Mouse (Mus musculus): ENCODE data around the gene D13Ertd608e.
A peak's percentile ranks its signal among the peaks of the same experiment; 100 is the strongest.
"Not testable (repeated sequence)": the region's sequence is repeated elsewhere in the genome, so short reads cannot be mapped to it uniquely, and the experiment has no call there.

The D13Ertd608e gene

DNA sequence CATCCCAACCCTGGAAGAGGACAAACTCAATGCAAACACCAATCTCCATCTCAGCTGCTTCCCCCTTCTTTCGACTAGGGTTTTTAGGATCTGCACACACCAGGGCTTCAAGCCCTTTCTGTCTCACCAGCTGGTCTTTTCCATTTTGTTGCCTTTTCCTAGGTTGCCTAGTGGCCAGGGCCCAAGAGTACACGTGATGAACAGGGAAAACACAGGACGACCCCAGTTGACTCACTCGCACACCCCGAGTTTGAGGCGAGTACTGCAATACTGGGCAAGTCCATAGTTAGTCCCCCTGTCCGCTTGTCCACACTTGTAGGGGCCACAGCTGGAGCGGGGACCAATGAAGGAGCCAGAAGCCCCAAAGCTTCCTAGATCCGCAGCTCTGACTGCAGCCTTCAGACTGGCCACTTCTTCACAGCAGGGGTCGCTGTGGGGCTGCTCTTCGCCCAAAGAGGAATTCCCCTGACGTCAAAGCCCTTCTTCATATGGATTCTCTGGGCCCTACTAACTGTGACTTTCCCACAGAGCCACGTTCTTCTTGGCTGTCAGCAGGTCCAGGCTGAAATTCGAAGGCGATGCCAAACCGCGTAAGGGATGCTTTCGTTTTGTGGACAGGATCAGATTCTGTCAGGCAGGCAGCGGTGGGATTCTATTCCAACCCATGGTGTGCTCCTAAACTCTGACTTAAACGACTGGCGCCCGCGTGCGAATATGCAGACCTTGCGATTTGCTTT lies at the start of gene D13Ertd608e:
Gene D13Ertd608e, plus strand, starts transcription at position 687 of the 737 bp plus-strand sequence.
- DNase-seq (ENCODE audit: low spot score in 2 of 2), result peak in 1 of 2 experiments; percentile 14

DNA sequence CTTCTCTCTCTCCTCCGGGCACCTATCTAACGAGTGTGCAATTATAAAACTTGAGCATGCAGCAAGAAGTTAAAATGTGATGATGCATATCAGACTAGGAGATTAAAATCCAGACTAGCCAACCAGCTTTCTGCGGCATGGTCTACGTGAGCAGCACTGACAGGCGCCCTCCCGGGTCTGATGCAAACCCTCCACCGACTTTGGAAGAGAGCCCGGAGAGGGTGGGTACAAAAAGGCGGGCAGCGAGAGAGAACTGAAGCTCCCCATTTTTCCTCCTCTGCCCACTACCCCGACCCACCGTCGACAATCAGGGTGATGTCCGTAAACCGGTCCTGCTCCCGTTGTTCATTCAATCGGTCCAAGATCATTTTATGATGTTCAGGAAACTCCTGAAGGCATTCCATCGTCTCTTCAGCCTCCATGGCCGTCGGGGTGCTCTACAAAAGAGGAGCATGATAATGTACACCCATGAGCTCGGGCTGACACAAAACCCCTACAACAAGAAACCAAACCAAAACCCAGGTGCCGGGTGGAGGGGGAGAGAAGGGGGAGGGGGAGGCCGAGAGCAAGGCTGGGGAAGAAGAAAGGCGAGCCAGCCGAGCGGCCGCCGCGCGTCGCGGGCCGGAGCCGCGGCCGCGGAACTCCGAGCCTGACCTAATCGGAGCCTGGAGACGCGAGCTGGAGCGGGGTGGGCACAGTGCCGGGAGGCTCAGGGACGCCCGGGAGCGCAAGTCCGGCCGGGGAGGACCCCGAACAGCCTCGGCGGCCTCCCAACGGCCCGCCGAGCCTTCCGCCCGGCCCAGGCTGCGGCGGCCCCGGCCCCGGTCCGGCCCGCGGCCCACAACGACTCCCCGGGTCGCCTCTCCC lies 45.7 kb upstream of the D13Ertd608e start:
- peak in 1 of 2 experiments; percentile 56 for DNase-seq (ENCODE audit: low spot score in 2 of 2)

DNA sequence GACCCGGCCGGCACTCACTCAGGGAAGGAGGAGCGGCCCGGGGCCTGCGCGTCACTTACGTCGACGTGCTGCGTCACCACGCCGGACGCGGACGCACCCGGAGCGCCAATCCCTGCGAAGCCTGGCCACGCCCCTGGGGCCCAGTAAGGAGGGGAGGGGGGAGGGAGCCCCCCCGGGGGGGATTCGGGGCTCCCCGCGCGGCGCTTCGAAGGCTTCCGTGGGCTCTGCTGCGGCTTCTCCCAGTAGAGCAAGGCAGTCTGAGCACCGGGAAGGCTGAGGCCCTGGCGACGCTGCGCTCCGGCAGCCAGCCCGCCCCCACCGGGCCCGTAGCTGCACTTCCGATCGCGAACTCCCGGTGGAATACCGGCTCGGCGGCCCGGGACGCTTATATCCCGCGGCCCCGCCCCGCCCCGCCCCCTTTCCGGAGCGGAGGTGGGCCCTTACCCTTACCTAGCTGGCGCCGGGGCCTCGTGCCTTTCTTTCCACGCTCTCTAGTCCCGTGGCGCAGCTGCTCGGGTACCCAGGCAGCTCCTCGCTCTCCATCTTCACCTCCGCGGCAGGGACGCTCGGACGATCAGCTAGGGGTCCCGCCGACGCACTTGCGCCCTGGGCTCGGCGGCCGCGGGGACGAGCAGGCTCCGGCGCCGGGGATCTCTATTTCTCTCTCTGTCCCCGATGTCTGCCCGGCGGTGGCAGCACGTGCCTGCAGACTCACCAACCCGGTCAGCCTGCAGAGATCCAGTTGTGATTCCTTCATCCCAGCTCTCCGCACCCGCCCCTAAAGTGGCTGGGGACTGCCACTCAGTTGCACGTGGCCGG lies 44.8 kb upstream of the D13Ertd608e start, which contains the start of gene Zfp131:
Gene Zfp131, minus strand, starts transcription at position 129 of the 819 bp plus-strand sequence.
- peak; percentile 78 to 91 for DNase-seq (ENCODE audit: low spot score in 2 of 2)

DNA sequence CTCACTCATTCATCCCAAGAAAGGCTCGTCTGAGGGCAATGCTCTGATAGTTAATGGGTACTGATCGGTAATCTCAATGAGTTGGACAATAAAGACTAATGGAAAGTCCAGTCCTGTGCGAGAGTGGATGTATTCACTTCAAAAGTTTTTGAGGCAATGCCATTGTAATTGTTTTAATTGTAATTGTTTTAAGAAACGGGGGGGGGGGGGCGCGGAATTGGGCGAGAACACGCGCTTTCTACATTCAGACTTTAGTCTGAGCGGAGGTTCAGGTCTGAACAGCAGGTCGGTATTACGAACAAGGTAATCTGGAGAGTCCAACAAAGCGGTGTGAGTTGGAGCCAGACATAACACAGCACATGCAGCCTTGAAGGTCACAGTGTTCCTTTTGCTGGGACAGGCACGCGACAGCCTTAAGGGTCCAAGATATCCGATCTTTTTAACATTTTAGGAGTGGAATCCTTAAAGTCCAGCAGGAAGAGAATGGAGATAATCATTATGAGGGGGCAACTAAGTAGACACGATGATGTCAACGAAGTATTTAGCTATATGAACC lies 44.1 kb upstream of the D13Ertd608e start:
- no peak for DNase-seq (ENCODE audit: low spot score in 2 of 2)

DNA sequence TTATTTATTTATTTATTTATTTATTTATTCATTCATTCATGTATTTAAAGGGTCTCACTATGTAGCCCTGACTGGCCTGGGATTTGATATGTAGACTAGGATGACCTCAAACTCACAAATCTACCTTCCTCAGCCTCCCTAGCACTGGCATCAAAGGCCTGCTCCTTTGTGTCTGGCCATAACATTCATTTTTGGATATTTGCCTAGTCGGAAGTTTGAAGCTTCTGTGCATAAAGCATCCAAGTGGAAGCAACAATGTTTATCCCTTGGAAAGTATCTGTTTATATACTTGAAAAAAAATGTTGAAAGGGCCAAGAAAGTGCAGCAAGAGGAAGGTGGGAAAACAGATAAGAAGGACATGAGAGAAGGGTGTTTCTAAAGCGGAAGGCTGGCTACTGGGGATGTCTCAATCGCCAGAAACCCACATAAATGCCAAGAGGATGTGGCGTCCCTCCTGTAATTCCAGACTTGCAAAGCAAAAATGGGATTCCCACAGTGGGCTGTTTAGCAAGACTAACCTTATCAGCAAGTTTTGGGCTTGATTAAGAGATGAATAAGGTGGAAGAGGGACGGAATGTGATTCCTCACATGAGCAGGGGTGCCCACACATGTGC lies 42.9 kb upstream of the D13Ertd608e start:
- no peak for DNase-seq (ENCODE audit: low spot score in 2 of 2)

DNA sequence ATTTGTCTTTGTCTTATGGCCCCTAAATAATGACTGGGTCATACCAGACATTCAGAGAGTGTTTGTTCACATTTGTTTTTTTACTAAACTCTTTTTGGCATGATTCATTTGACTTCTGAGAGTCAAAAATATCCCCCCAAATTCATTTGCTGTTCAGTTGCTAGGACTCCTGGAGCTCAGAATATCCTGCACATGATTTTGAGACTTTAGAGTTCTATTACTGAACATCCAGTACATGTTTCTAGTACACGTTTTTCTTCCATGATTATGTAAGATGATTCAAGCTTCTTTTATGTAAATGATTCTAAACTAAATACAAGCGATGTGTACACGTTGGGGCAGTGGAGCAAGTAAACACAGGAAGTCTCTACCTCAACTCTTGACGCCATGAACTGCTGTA lies 38.1 kb upstream of the D13Ertd608e start:
- no peak for DNase-seq (ENCODE audit: low spot score in 2 of 2)

DNA sequence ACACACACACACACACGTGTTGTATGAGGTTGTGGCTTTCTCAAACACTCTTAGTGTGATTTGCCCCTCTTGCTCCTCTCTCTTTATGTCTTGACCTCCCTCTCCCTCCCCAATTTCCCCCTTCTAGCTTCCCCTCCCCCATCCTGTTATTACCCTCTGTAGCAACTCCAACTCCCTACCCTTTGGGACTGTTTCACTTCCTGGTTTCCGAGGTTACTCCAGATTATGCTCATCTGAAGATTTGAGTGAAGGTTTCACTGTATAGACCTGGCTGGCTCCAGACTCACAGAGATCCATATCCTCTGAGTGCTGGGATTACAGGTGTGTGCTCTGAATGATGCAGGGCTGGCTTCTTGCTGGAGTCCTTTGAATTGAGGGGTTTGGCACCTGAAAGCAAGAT lies 26.9 kb upstream of the D13Ertd608e start:
- DNase-seq (ENCODE audit: low spot score in 2 of 2), result no peak

DNA sequence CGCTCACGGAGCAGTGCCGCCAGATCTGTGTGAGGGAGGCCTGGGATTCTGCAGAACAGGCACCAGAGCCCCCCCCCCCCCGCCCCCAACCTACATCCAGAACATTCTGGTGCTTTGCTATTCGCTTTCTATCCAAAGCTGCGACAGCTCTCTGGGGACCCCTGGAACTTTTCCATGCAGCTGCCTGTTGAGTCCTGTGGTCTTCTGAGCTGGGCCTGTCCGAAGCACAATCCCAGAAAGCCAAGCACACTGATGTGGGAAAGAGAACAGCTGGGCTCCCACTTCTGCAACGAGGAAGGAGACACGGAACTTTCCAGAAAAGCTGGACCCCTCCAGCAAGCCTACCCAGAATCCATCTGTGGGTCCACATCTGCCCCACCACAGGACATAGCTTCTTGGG lies 25.8 kb upstream of the D13Ertd608e start:
- no peak for DNase-seq (ENCODE audit: low spot score in 2 of 2)

DNA sequence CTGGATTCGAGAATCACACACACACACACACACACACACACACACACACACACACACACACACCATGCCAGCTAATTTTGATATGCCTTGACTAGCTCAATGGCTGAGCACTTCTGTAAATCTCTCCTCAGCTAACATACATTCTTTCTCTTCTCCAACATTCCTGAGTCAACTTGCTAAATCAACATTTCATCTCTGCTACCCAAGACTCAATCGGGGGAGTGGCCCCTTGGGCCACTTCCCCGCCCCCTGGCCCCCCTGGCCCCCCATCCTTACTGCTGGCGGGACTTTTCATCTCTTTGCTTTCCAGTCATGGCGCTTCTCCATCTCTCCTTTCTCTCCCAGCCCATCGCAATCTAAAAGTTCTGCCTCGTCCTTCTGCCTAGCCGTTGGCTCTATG lies 19.0 kb upstream of the D13Ertd608e start:
- no peak for DNase-seq (ENCODE audit: low spot score in 2 of 2)

DNA sequence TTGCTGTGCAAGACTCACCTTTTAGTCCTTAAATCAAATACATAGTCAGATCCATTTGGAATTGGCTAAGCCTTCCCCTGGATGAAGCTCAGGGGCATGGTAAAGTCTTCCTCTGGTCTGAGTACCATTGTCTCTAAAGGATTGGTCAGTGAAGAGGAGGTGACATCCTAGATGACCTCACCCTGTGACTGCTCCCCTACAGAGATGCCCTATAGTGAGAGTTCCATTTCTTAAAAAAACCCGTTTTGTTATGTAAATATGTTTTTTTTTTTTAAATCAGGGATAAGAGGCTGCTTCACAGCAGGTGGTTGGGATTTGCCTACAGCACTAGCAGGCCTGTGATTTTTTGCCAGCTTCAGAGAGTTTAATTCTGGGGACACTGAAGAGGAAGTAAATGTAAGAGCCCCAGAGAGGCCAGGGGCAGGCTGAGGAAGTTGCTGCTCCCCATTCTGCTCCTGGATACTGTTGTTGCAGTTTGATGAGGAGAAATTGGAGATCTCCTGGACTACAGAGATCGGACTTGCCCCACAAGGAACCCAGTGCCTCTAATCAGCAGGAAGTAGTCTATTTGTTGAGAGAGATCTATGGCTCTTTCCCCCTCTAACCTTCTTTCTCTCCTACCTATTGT lies 18.1 kb upstream of the D13Ertd608e start:
- DNase-seq (ENCODE audit: low spot score in 2 of 2), result no peak

DNA sequence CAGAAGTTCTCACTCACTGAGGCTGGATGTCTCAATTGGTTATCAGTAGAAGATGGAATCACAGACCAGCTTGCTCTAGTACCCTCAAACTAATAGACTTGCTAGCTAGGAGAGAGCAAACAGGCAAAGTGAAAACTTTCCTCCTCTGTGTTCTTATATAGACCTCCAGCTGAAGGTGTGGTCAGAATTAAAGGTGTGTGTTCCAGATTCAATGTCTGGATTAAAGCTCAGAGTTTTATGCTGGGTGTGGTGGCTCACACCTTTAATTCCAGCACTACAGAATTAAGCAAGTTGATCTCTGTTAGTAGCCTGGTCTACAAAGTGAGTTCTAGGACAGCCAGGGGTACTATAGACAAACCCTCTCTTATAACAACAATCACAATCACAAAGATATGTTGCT lies 5.7 kb upstream of the D13Ertd608e start, which contains the start of gene AF067063:
Gene AF067063, minus strand, starts transcription at position 101 of the 400 bp plus-strand sequence.
- DNase-seq (ENCODE audit: low spot score in 2 of 2), result not testable (repeated sequence)

DNA sequence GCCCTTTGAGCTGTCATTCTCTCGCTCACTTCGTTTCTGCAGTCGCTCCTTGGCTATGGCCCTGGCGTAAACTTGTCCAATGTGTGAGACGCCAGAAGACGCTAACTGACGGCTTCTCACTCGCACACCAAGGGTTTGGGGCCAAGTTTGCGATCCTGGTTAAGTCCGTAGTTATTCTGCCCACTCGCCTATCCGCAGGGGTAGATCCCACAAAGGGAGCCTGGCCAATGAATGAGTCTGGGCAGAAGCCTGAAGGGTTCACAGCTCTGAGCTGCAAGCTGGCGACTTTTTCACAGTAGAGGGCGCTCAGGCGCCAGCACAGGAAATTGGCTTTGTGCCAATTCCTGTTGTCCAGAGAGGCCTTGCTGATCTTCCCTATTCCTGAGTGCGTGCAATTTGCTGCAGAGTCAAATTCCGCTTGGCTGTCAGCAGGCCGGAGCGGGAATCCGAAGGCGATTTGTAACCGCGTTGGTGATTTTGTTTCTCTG lies 562 bp downstream of the D13Ertd608e start:
- peak in 1 of 2 experiments; percentile 8 for DNase-seq (ENCODE audit: low spot score in 2 of 2)

DNA sequence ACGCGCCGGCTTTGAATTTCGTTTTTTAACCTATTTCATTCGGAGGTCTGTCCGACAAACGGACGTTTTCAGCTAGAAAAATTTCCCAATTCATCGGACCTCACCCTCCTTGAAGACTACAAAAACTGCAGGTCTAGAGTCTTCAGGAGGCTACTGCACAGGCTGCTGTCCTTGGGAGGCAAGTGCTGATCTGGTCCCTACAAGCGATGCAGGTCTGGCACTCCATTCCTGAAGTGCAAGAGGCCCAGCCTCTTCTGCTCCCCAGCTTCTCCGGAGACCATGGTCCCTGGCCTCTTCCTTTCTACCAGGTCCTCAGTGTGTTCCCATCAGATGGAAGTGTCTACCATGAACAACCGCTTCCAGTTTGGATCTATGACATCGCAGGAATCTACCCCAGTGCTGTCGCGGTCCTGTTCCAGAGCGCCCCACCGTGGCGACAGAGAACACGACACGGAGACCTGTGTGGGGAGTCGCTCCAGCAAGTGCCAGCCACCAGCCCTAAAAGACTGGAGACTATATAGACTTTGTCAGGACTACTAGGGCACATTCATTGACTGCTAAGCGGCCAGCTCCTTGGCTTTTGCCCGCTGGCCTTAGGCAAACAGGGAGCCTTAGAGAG lies 2.0 kb downstream of the D13Ertd608e start:
- peak in 1 of 2 experiments; percentile 7 for DNase-seq (ENCODE audit: low spot score in 2 of 2)

DNA sequence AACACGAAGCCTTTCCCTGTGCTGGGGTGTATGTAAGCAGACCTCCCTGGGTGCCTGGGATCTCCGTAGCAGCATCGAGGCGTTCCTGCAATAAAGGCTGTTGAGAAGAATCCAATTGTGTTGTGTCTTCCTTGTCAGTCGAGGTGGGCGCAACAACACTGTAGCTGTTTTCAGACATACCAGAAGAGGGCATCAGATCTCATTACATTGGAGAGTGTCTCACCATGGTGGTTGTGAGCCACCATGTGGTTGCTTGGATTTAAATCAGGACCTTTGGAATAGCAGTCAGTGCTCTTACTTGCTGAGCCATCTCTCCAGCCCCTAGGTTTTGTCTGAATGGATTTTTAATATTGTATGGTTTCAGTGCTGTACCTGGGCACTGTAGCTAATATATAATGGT lies 4.2 kb downstream of the D13Ertd608e start:
- peak in 1 of 2 experiments; percentile 10 for DNase-seq (ENCODE audit: low spot score in 2 of 2)

DNA sequence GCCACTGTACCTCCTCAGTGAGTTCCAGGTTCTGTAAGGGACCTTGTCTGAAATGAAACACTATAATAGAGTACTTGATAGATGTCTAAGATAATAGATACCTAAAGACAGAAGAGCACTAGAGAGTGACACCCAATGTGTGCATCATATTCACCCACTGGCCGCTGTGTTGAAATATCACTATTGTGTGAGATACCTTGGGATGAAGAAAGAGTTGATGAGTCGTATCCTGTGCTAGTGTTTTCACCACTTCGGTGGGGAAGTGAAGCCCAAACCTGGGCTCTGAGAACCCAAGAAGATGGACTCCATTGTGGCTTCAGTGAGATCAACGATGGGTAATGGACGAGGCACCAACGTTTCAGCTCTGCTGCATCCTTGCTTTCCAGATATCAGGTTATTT lies 26.6 kb downstream of the D13Ertd608e start:
- DNase-seq (ENCODE audit: low spot score in 2 of 2), result not testable (repeated sequence)

DNA sequence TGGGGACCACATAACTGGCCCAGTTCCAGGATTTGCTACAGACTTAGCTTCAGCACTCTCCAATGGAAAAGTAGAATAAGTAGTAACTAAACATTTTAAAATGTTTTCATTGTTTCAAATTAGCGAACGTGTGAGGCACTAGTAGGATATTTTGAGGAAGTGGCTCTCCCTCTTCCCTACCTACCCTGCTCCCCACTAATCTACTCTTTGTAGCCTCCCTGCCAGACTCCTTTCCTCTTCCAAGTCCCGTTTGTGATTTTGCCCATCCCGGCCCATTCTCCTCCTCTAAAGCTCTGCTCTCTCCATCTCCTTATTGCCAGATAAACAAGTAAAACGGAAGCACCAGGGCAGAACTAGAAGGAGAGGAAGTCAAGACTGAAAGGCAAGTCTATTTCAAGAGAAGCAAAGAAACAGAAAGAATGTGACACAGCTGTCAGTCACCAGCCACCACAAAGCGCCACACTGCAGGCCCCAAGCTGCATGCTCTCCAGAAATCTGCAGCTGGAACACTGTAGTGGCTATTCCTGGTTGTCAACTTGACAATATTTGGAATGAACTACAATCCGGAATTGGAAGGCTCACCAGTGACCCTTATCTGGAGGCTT lies 28.7 kb downstream of the D13Ertd608e start:
- DNase-seq (ENCODE audit: low spot score in 2 of 2), result not testable (repeated sequence)

DNA sequence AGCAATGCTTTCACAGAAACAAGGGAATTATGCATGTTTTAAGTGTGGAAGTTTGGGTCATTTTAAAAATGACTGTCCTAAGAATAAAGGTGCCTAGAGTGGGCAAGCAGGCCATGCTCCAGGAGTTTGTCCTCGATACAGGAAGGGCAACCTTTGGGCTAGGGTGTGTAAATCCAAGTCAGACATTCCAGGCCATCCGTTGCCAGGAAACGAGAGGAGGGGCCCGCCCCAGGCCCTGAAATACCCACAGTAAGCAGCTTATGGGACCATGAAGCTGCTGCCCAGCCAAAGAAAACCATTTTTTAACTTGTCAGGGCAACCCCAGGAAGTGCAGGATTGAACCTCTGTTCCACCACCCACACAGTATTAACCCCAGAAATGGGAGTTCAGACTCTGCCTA lies 51.1 kb downstream of the D13Ertd608e start:
- DNase-seq (ENCODE audit: low spot score in 2 of 2), result not testable (repeated sequence)

DNA sequence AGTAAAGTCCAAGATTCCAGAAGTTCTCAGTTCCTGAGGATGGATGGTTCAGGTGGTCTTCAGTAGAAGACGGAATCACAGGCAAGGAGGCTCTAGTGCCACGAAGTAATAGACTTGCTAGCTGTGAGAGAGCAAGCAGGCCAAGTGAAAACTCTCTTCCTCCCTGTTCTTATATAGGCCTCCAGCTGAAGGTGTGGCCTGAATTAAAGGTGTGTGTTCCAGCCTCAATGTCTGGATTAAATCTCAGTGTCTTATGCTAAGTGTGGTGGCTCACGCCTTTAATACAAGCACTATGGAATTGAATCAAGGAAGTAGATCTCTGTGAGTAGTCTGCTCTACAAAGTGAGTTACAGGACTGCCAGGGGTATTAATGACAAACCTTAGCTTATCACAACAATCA lies 58.9 kb downstream of the D13Ertd608e start, which contains the start of gene Tcstv1:
Gene Tcstv1, minus strand, starts transcription at position 101 of the 400 bp plus-strand sequence.
- not testable (repeated sequence) for DNase-seq (ENCODE audit: low spot score in 2 of 2)
